Mouse (Mus musculus) C2C12 (cell line): ENCODE measurements around the gene 4930539E08Rik.

ENCODE experiments used
- CTCF ChIP-seq: IDR thresholded peaks from one replicate; pipeline ENCODE4 v1.5.1; 2011; ENCODE audit not compliant: control insufficient read depth, insufficient read depth, insufficient read length
- MYOD1 ChIP-seq: IDR thresholded peaks from one replicate; pipeline ENCODE4 v1.6.1; 2011; ENCODE audit warnings: low read depth; ENCODE audit not compliant: control insufficient read depth, insufficient read length
- USF1 ChIP-seq: IDR thresholded peaks from one replicate; pipeline ENCODE4 v1.6.1; 2011; ENCODE audit warnings: low read depth, mild to moderate bottlenecking, control low read depth, moderate library complexity

GRCm38 (mm10) chr17:28872322-28872721 lies 42.8 kb downstream of the 4930539E08Rik start:
- no peak for TF ChIP-seq USF1
- no peak for TF ChIP-seq CTCF
- no peak for TF ChIP-seq MYOD1
